Mouse (Mus musculus): ENCODE results near the gene Pabpn1. TPM values are rescaled to one million over a fixed set of nuclear protein-coding genes. Genes with fewer than 3 reads are reported as not detected.

The Pabpn1 gene
- polyA plus RNA-seq, 1 experiment from 2014 or later = 160 TPM

- Histone ChIP-seq H3K9me3 (no peaks in the 10 kb centered on the region), H3K36me3 (no peaks in the 10 kb centered on the region), H3K27ac (no peak overlapping the region), H3K4me1 (replicated peaks) (peaks cover 26% of the 10 kb centered on the region), H3K4me3 (no peak overlapping the region), H3K27me3 (ENCODE audit: insufficient read depth, poor library complexity, severe bottlenecking) (peaks cover 21% of the 10 kb centered on the region)
- no peak for DNase-seq (ENCODE audit: low spot score)
- WGBS = 88% methylated on average over 3 of the region's 3 CpGs
Measured at GRCm38 (mm10) chr14:54874165-54874564, 18.1 kb upstream of the Pabpn1 start.

- DNase-seq (ENCODE audit: low spot score) = no peak
- Histone ChIP-seq H3K4me3 (peak overlapping the region; percentile 69), H3K9me3 (no peaks in the 10 kb centered on the region), H3K4me1 (replicated peaks) (peaks cover 26% of the 10 kb centered on the region), H3K36me3 (no peaks in the 10 kb centered on the region), H3K27me3 (ENCODE audit: insufficient read depth, poor library complexity, severe bottlenecking) (peaks cover 21% of the 10 kb centered on the region), H3K27ac (peak overlapping the region; percentile 93)
- 3% methylated on average over 36 of the region's 36 CpGs for WGBS
Measured at GRCm38 (mm10) chr14:54875844-54876538, 16.3 kb upstream of the Pabpn1 start.

GRCm38 (mm10) chr14:54876539-54877047, 15.7 kb upstream of the Pabpn1 start:
- Histone ChIP-seq H3K36me3 (no peaks in the 10 kb centered on the region), H3K4me3 (peak overlapping the region; percentile 69), H3K27ac (peak overlapping the region; percentile 93), H3K9me3 (no peaks in the 10 kb centered on the region), H3K27me3 (ENCODE audit: insufficient read depth, poor library complexity, severe bottlenecking) (peaks cover 21% of the 10 kb centered on the region), H3K4me1 (replicated peaks) (peaks cover 26% of the 10 kb centered on the region)
- peak; percentile 88 for DNase-seq (ENCODE audit: low spot score)
- WGBS = under 1% methylated on average over 72 of the region's 72 CpGs

- no peaks in the 10 kb centered on the region for H3K36me3 ChIP-seq
- peaks cover 21% of the 10 kb centered on the region for H3K27me3 ChIP-seq (ENCODE audit: insufficient read depth, poor library complexity, severe bottlenecking)
- peak; percentile 69 for DNase-seq (ENCODE audit: low spot score)
- H3K27ac ChIP-seq = peak within 1 kb of the TSS; percentile 93
- H3K4me1 ChIP-seq (replicated peaks) = peaks cover 26% of the 10 kb centered on the region
- WGBS = under 1% methylated on average over 51 of the region's 61 CpGs
- H3K9me3 ChIP-seq = no peaks in the 10 kb centered on the region
- peak within 1 kb of the TSS; percentile 69 for H3K4me3 ChIP-seq
Measured at GRCm38 (mm10) chr14:54877048-54877715, 15.1 kb upstream of the Pabpn1 start, which contains the start of gene Ppp1r3e. Gene Ppp1r3e (minus strand): TSS chr14:54877550.

- peaks cover 37% of the 10 kb centered on the region for H3K4me1 ChIP-seq (replicated peaks)
- peaks cover 8% of the 10 kb centered on the region for H3K27me3 ChIP-seq (ENCODE audit: insufficient read depth, poor library complexity, severe bottlenecking)
- DNase-seq (ENCODE audit: low spot score) = peak; percentile 89
- peak within 1 kb of the TSS; percentile 76 for H3K4me3 ChIP-seq
- H3K36me3 ChIP-seq = peaks cover 25% of the 10 kb centered on the region
- H3K27ac ChIP-seq = peak within 1 kb of the TSS; percentile 93
- WGBS = under 1% methylated on average over 27 of the region's 27 CpGs
- H3K9me3 ChIP-seq = no peaks in the 10 kb centered on the region
Measured at GRCm38 (mm10) chr14:54883154-54884021, 8.9 kb upstream of the Pabpn1 start, which contains the start of the genes Bcl2l2 and Gm20521. Gene Bcl2l2 (plus strand): TSS chr14:54883377. Gene Gm20521 (plus strand): TSS chr14:54883441.

GRCm38 (mm10) chr14:54884022-54884712, 8.1 kb upstream of the Pabpn1 start:
- H3K36me3 ChIP-seq = peaks cover 25% of the 10 kb centered on the region
- no peaks in the 10 kb centered on the region for H3K9me3 ChIP-seq
- H3K4me3 ChIP-seq = peak overlapping the region; percentile 76
- no peak for DNase-seq (ENCODE audit: low spot score)
- WGBS = 40% methylated on average over 21 of the region's 21 CpGs
- peak overlapping the region; percentile 93 for H3K27ac ChIP-seq
- no peaks in the 10 kb centered on the region; the same call in 1 of the 2 replicates for H3K27me3 ChIP-seq (ENCODE audit: insufficient read depth, poor library complexity, severe bottlenecking)
- peaks cover 37% of the 10 kb centered on the region for H3K4me1 ChIP-seq (replicated peaks)

GRCm38 (mm10) chr14:54885309-54885708, 7.0 kb upstream of the Pabpn1 start:
- H3K36me3 ChIP-seq = peaks cover 25% of the 10 kb centered on the region
- no peaks in the 10 kb centered on the region for H3K27me3 ChIP-seq (ENCODE audit: insufficient read depth, poor library complexity, severe bottlenecking)
- peak overlapping the region; percentile 76; the same call in 1 of the 2 replicates for H3K4me3 ChIP-seq
- no peaks in the 10 kb centered on the region for H3K9me3 ChIP-seq
- H3K27ac ChIP-seq = 0 out of 2 replicates have a peak overlapping the region, but pooled peaks have one; percentile 12
- H3K4me1 ChIP-seq (replicated peaks) = peaks cover 37% of the 10 kb centered on the region
- DNase-seq (ENCODE audit: low spot score) = no peak
- whole genome bisulfite sequencing = 94% methylated on average over 11 of the region's 11 CpGs

GRCm38 (mm10) chr14:54893651-54894181, 1.4 kb downstream of the Pabpn1 start:
- no peaks in the 10 kb centered on the region for H3K27me3 ChIP-seq (ENCODE audit: insufficient read depth, poor library complexity, severe bottlenecking)
- H3K4me3 ChIP-seq = peak overlapping the region; percentile 95
- peaks cover 17% of the 10 kb centered on the region for H3K4me1 ChIP-seq (replicated peaks)
- peak; percentile 97 for DNase-seq (ENCODE audit: low spot score)
- no peaks in the 10 kb centered on the region for H3K9me3 ChIP-seq
- peak overlapping the region; percentile 100 for H3K27ac ChIP-seq
- peaks cover 35% of the 10 kb centered on the region for H3K36me3 ChIP-seq
- under 1% methylated on average over 38 of the region's 38 CpGs for WGBS

GRCm38 (mm10) chr14:54894296-54895151, 2.2 kb downstream of the Pabpn1 start:
- peaks cover 39% of the 10 kb centered on the region for H3K36me3 ChIP-seq
- peaks cover 17% of the 10 kb centered on the region for H3K4me1 ChIP-seq (replicated peaks)
- H3K27ac ChIP-seq = peak overlapping the region; percentile 100
- peak; percentile 65 for DNase-seq (ENCODE audit: low spot score)
- H3K9me3 ChIP-seq = no peaks in the 10 kb centered on the region
- H3K27me3 ChIP-seq (ENCODE audit: insufficient read depth, poor library complexity, severe bottlenecking) = no peaks in the 10 kb centered on the region
- WGBS = under 1% methylated on average over 54 of the region's 54 CpGs
- H3K4me3 ChIP-seq = peak overlapping the region; percentile 95

GRCm38 (mm10) chr14:54897445-54897844, 5.1 kb downstream of the Pabpn1 start:
- no peaks in the 10 kb centered on the region for H3K27me3 ChIP-seq (ENCODE audit: insufficient read depth, poor library complexity, severe bottlenecking)
- 75% methylated on average over 2 of the region's 2 CpGs for WGBS
- peaks cover 17% of the 10 kb centered on the region for H3K4me1 ChIP-seq (replicated peaks)
- no peak overlapping the region for H3K27ac ChIP-seq
- no peak overlapping the region for H3K4me3 ChIP-seq
- no peaks in the 10 kb centered on the region for H3K9me3 ChIP-seq
- H3K36me3 ChIP-seq = peaks cover 39% of the 10 kb centered on the region
- no peak for DNase-seq (ENCODE audit: low spot score)

GRCm38 (mm10) chr14:54900383-54900782, 8.1 kb downstream of the Pabpn1 start:
- H3K36me3 ChIP-seq = peaks cover 55% of the 10 kb centered on the region
- no peak overlapping the region for H3K27ac ChIP-seq

More at GRCm38 (mm10) chr14:54900383-54900782, 8.1 kb downstream of the Pabpn1 start:
- peak; percentile 65 for DNase-seq (ENCODE audit: low spot score)
- no peak overlapping the region for H3K4me3 ChIP-seq
- no peaks in the 10 kb centered on the region for H3K9me3 ChIP-seq
- 0% methylated on average over 3 of the region's 3 CpGs for WGBS
- H3K4me1 ChIP-seq (replicated peaks) = peaks cover 11% of the 10 kb centered on the region
- no peaks in the 10 kb centered on the region for H3K27me3 ChIP-seq (ENCODE audit: insufficient read depth, poor library complexity, severe bottlenecking)
